Mouse (Mus musculus) lung, postnatal 4 days (tissue): Measurements from ENCODE around the gene Ropn1.
A peak's percentile ranks its signal among the peaks of the same experiment; 100 is the strongest.
"Not testable (repeated sequence)": the region's sequence is repeated elsewhere in the genome, so short reads cannot be mapped to it uniquely, and the experiment has no call there.

Experiments
- DNase-seq, 2 experiments: peaks; one replicate each; pipeline ENCODE4 v3.0.0; 2021

Gene Ropn1

GRCm38 (mm10) chr16:34691156-34691555 is 41.4 kb downstream of the Ropn1 start:
- DNase-seq = no peak

GRCm38 (mm10) chr16:34694477-34694876 is 44.8 kb downstream of the Ropn1 start:
- DNase-seq = no peak

- DNase-seq = not testable (repeated sequence)
Measured at GRCm38 (mm10) chr16:34698721-34699120, 49.0 kb downstream of the Ropn1 start.

- peak; percentile 76 to 87 for DNase-seq
Measured at GRCm38 (mm10) chr16:34700165-34700827, 50.6 kb downstream of the Ropn1 start.

- DNase-seq = no peak
Measured at GRCm38 (mm10) chr16:34700828-34701216, 51.1 kb downstream of the Ropn1 start.

GRCm38 (mm10) chr16:34706019-34706418 is 56.3 kb downstream of the Ropn1 start:
- DNase-seq = no peak

GRCm38 (mm10) chr16:34706487-34706946 is 56.8 kb downstream of the Ropn1 start:
- peak; percentile 22 to 62 for DNase-seq

GRCm38 (mm10) chr16:34711481-34711880 is 61.8 kb downstream of the Ropn1 start:
- DNase-seq = no peak

GRCm38 (mm10) chr16:34725156-34725555 is 75.4 kb downstream of the Ropn1 start:
- DNase-seq = no peak
